Mouse (Mus musculus) midbrain, postnatal 0 days (tissue): ENCODE data around the gene Xpc. TPM values are rescaled to one million over a fixed set of nuclear protein-coding genes. Genes with fewer than 3 reads are reported as not detected.

Source experiments
- ATAC-seq: fragments of 200-750 bp; cut with Nextera tagmentation; 2 replicates; pipeline ENCODE4 v1.8.0; 2017; ENCODE audit warnings: moderate number of reproducible peaks, mild to moderate bottlenecking, moderate TSS enrichment, moderate library complexity; ENCODE audit not compliant: low FRiP score
- DNase-seq: peaks from one replicate; pipeline ENCODE4 v3.0.0-alpha.2; 2015; ENCODE audit warnings: low spot score
- H3K27ac ChIP-seq: fragments of 300-500 bp; sonication (generic); 2 replicates; pipeline ENCODE4 v1.5.1; 2014; ENCODE audit warnings: low read depth, mild to moderate bottlenecking, low read length, mixed read lengths
- H3K27me3 ChIP-seq: fragments of 300-500 bp; sonication (generic); 2 replicates; pipeline ENCODE4 v1.6.1; 2014; ENCODE audit warnings: low read length, control low read depth, mixed read lengths; ENCODE audit not compliant: insufficient read depth
- H3K36me3 ChIP-seq: fragments of 300-500 bp; sonication (generic); 2 replicates; pipeline ENCODE4 v1.6.1; 2014; ENCODE audit warnings: low read length, control low read depth, mixed read lengths; ENCODE audit not compliant: insufficient read depth
- H3K4me1 ChIP-seq: fragments of 300-500 bp; sonication (generic); 2 replicates; pipeline ENCODE4 v1.6.1; 2014; ENCODE audit warnings: mild to moderate bottlenecking, control low read depth, antibody characterized with exemption, low read length, mixed read lengths; ENCODE audit not compliant: insufficient read depth
- H3K4me2 ChIP-seq: fragments of 300-500 bp; sonication (generic); 2 replicates; pipeline ENCODE4 v1.6.1; 2014; ENCODE audit warnings: low read depth, mild to moderate bottlenecking, low read length, mixed read lengths; ENCODE audit not compliant: poor library complexity, severe bottlenecking
- H3K4me3 ChIP-seq: fragments of 300-500 bp; sonication (generic); 2 replicates; pipeline ENCODE4 v1.5.1; 2014; ENCODE audit warnings: low read depth, mild to moderate bottlenecking, low read length, moderate library complexity
- H3K9ac ChIP-seq: fragments of 300-500 bp; sonication (generic); replicated peaks from 2 replicates; pipeline ENCODE4 v1.6.1; 2014; ENCODE audit warnings: mild to moderate bottlenecking, low read length, moderate library complexity, mixed read lengths; ENCODE audit not compliant: poor library complexity, severe bottlenecking
- H3K9me3 ChIP-seq: fragments of 300-500 bp; sonication (generic); 2 replicates; pipeline ENCODE4 v1.6.1; 2016; ENCODE audit warnings: low read length, control low read depth
- CTCF ChIP-seq: IDR thresholded peaks from 2 replicates; pipeline ENCODE4 v1.5.1; 2016; ENCODE audit warnings: antibody characterized with exemption, mild to moderate bottlenecking
- WGBS: fragments of 180-500 bp; shearing (Covaris S2); extraction: QIAGEN DNeasy Blood & Tissue Kit; methylation state at CpG from one replicate; pipeline ENCODE4 v1.1.7; 2014; 5-methylcytosine and 5-hydroxymethylcytosine counted together
- polyA plus RNA-seq: library from polyadenylated mRNA; unstranded; fragments of >200 nt; fragmentation: Nextera tagmentation; extraction: Ambion mirVana; gene quantifications from 2 replicates; pipeline ENCODE4 v1.2.1, GENCODE M21; 2015
- total RNA-seq: library from RNA; depleted of rRNA; stranded (reverse); fragments of >200 nt; gene quantifications from 2 replicates; pipeline ENCODE4 v1.2.3, GENCODE M21; 2014

Xpc gene
- total and polyA plus RNA-seq, 2 experiments from 2014 or later, result 12.3 to 14.3 TPM

- Histone ChIP-seq H3K36me3 (peaks cover 49% of the 10 kb centered on the region), H3K27me3 (no peaks in the 10 kb centered on the region), H3K4me1 (no peaks in the 10 kb centered on the region), H3K4me3 (no peak overlapping the region), H3K4me2 (no peak overlapping the region), H3K9me3 (no peaks in the 10 kb centered on the region), H3K9ac (no peak overlapping the region), H3K27ac (no peak overlapping the region)
- no peak for TF ChIP-seq CTCF
- ATAC-seq, result no peak
- WGBS, result 93% methylated on average over 7 of the region's 7 CpGs
- DNase-seq, result no peak
Measured at GRCm38 (mm10) chr6:91518454-91519020, 2.8 kb upstream of the Xpc start.

GRCm38 (mm10) chr6:91514737-91515362 lies 838 bp downstream of the Xpc start:
- Histone ChIP-seq H3K36me3 (peaks cover 15% of the 10 kb centered on the region), H3K27me3 (no peaks in the 10 kb centered on the region), H3K27ac (no peak overlapping the region), H3K9ac (peak overlapping the region; percentile 87), H3K4me1 (no peaks in the 10 kb centered on the region), H3K4me3 (peak overlapping the region; percentile 87), H3K9me3 (no peaks in the 10 kb centered on the region), H3K4me2 (peak overlapping the region; percentile 74)
- DNase-seq (no peak), ATAC-seq (no peak; the same call in 1 of the 2 replicates)
- 28% methylated on average over 10 of the region's 10 CpGs for WGBS
- TF ChIP-seq CTCF, result no peak

GRCm38 (mm10) chr6:91514135-91514534 lies 1.6 kb downstream of the Xpc start:
- Histone ChIP-seq H3K9me3 (no peaks in the 10 kb centered on the region), H3K27ac (no peak overlapping the region), H3K4me3 (no peak overlapping the region), H3K4me1 (no peaks in the 10 kb centered on the region), H3K27me3 (no peaks in the 10 kb centered on the region), H3K36me3 (peaks cover 12% of the 10 kb centered on the region), H3K4me2 (no peak overlapping the region), H3K9ac (no peak overlapping the region)
- DNase-seq (no peak), ATAC-seq (no peak)
- TF ChIP-seq CTCF, result no peak

GRCm38 (mm10) chr6:91510211-91510610 lies 5.5 kb downstream of the Xpc start:
- no peaks in the 10 kb centered on the region for H3K9me3 ChIP-seq
- ATAC-seq (no peak), DNase-seq (no peak)
- 83% methylated on average over 10 of the region's 10 CpGs for WGBS
- H3K27ac ChIP-seq, result no peak overlapping the region
- H3K4me1 ChIP-seq, result no peaks in the 10 kb centered on the region
- H3K36me3 ChIP-seq, result peaks cover 23% of the 10 kb centered on the region
- H3K27me3 ChIP-seq, result no peaks in the 10 kb centered on the region
- TF ChIP-seq CTCF, result no peak
- H3K4me2 ChIP-seq, result no peak overlapping the region
- H3K4me3 ChIP-seq, result no peak overlapping the region
- no peak overlapping the region for H3K9ac ChIP-seq

GRCm38 (mm10) chr6:91509326-91509725 lies 6.4 kb downstream of the Xpc start:
- Histone ChIP-seq H3K9ac (no peak overlapping the region), H3K4me2 (no peak overlapping the region), H3K27ac (no peak overlapping the region), H3K9me3 (no peaks in the 10 kb centered on the region), H3K4me1 (no peaks in the 10 kb centered on the region), H3K36me3 (peaks cover 32% of the 10 kb centered on the region), H3K4me3 (no peak overlapping the region), H3K27me3 (no peaks in the 10 kb centered on the region)
- 48% methylated on average over 7 of the region's 7 CpGs for WGBS
- TF ChIP-seq CTCF, result peak; percentile 77
- ATAC-seq (no peak), DNase-seq (peak; percentile 31)

- no peak overlapping the region for H3K27ac ChIP-seq
- ATAC-seq, result no peak
- H3K9me3 ChIP-seq, result no peaks in the 10 kb centered on the region
- WGBS, result 86% methylated on average over 3 of the region's 3 CpGs
- no peak for DNase-seq
- no peak for TF ChIP-seq CTCF
- H3K27me3 ChIP-seq, result no peaks in the 10 kb centered on the region
- H3K36me3 ChIP-seq, result peaks cover 44% of the 10 kb centered on the region
- H3K4me3 ChIP-seq, result no peak overlapping the region
- H3K9ac ChIP-seq, result no peak overlapping the region
- no peak overlapping the region for H3K4me2 ChIP-seq
- no peaks in the 10 kb centered on the region for H3K4me1 ChIP-seq
Measured at GRCm38 (mm10) chr6:91508041-91508440, 7.6 kb downstream of the Xpc start.
